Mouse (Mus musculus): ENCODE data around the gene Cby3. TPM values are rescaled to one million over a fixed set of nuclear protein-coding genes. Genes with fewer than 3 reads are reported as not detected.

The Cby3 gene
- total RNA-seq, 1 experiment from 2014 or later = not detected

GRCm38 (mm10) chr11:50403367-50404014 lies 49.2 kb downstream of the Cby3 start:
- no peak for ATAC-seq (replicated peaks in 1 of 2; ENCODE audit: insufficient read depth in 1 of 2, low FRiP score in 2 of 2, low TSS enrichment in 1 of 2, low read depth in 1 of 2, poor library complexity in 2 of 2, severe bottlenecking in 2 of 2)

GRCm38 (mm10) chr11:50407235-50407634 lies 53.0 kb downstream of the Cby3 start:
- no peak for ATAC-seq (replicated peaks in 1 of 2; ENCODE audit: insufficient read depth in 1 of 2, low FRiP score in 2 of 2, low TSS enrichment in 1 of 2, low read depth in 1 of 2, poor library complexity in 2 of 2, severe bottlenecking in 2 of 2)

Other genes starting within 250 kb of the Cby3 start
- 89.9 and 124 TPM in 2 replicates for gene Tbc1d9b, start 223.1 kb upstream of the Cby3 start, total RNA-seq (2017)
- gene Mrnip, start 180.0 kb upstream of the Cby3 start, total RNA-seq (2017) = 5.4 and 10.9 TPM in 2 replicates
- gene Sqstm1, start 143.6 kb upstream of the Cby3 start, total RNA-seq (2017) = 371 and 449 TPM in 2 replicates
- 9.0 and 17.0 TPM in 2 replicates for gene Mgat4b, start 143.6 kb upstream of the Cby3 start, total RNA-seq (2017)
- gene Ltc4s, start 115.8 kb upstream of the Cby3 start, total RNA-seq (2017) = 4.3 and 12.0 TPM in 2 replicates
- gene Maml1, start 62.2 kb upstream of the Cby3 start, total RNA-seq (2017) = 4.5 and 7.1 TPM in 2 replicates
- 717 and 931 TPM in 2 replicates for gene Canx, start 28.8 kb upstream of the Cby3 start, total RNA-seq (2017)
- gene Hnrnph1, start 22.5 kb downstream of the Cby3 start, total RNA-seq (2017) = 1,107 and 1,206 TPM in 2 replicates
- gene Rufy1, start 76.7 kb downstream of the Cby3 start, total RNA-seq (2017) = 40.5 and 43.5 TPM in 2 replicates
- gene Adamts2, start 247.6 kb downstream of the Cby3 start, total RNA-seq (2017) = 0.20 TPM in 1 of 2 replicates, not detected in the other